Mouse (Mus musculus): ENCODE data around the gene Zcchc7.

Gene Zcchc7

DNA sequence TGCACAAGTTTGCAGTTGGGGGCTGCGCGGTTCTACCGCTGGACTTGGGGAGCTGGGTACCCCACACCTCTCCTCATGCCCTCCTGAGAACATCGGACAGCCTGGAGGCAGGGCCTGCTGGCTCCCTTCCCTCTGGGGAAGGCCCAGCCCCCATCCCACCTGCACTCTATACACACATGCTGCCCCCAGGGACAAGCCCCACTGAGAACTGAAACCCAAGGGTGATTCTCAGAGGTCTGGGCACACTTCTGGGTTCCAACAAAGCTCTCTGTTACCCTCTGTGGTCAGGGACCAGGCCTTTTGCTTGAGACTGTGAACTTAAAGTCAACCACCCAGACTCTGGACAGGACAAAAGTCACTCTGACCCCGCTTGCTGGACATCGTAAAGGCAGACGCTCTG, 214.4 kb downstream of the Zcchc7 start:
- no peak for DNase-seq

DNA sequence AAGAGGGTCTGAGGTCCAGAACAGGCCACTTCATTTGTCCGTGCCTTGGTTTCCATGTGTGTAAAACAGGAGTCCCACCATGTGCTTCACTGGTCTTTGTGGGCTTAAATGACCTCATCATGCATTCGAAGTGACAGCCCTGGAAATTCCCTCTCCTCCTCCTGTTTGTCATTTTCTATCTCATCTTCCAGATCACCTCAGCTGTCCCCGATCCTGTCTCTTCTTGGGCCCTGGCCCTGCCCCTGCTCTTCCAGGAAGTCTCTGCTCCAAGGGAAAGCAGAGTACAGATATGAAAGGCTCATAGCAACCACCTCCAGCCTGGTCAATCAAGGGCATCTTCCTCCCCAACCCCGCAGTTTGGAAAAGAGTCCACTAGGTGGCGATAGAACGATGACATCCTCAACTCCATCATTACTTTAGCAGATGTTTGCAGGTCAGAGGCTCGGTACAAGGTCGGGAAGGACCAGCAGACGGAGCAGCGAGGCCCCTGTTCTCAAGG, 215.0 kb downstream of the Zcchc7 start:
- peak; percentile 72 for DNase-seq

GRCm38 (mm10) chr4:44973450-44973849, 217.8 kb downstream of the Zcchc7 start:
- DNase-seq, result peak; percentile 91

- DNase-seq, result no peak
Measured at GRCm38 (mm10) chr4:44973871-44974270, 218.2 kb downstream of the Zcchc7 start.

GRCm38 (mm10) chr4:44974331-44974730, 218.7 kb downstream of the Zcchc7 start:
- peak; percentile 26 for DNase-seq

DNA sequence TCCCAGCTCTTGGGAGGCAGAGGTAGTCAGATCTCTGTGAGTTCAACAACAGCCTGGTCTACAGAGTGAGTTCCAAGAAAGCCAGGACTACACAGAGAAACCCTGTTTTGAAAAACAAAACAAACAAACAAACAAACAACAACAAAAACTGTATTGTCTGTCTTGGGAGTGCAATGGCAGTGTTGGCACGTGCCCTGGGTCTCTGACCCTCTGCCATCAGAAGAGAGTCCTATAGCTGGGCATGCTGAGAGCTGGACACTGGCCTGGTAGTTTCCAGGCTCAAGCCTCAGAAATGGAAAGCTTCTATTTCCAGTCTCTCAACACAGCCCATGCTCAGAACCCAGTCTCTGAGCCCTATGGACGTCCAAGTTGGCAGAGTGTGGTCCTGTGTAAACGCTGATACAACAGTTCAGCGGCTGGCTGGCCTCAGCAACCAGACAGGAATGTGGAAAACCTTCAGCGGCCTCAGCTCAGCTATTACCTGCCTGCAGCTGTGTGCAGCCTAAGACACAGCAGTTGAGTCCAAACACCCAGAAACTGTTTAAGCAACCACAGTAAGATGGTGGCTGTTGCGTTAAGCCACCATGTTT, 220.4 kb downstream of the Zcchc7 start:
- DNase-seq, result peak; percentile 23

GRCm38 (mm10) chr4:44976921-44977710, 221.4 kb downstream of the Zcchc7 start:
- no peak for DNase-seq

- no peak for DNase-seq
Measured at GRCm38 (mm10) chr4:44978175-44978574, 222.5 kb downstream of the Zcchc7 start.

- DNase-seq, result peak; percentile 66
Measured at GRCm38 (mm10) chr4:44979794-44980338, 224.2 kb downstream of the Zcchc7 start.

DNA sequence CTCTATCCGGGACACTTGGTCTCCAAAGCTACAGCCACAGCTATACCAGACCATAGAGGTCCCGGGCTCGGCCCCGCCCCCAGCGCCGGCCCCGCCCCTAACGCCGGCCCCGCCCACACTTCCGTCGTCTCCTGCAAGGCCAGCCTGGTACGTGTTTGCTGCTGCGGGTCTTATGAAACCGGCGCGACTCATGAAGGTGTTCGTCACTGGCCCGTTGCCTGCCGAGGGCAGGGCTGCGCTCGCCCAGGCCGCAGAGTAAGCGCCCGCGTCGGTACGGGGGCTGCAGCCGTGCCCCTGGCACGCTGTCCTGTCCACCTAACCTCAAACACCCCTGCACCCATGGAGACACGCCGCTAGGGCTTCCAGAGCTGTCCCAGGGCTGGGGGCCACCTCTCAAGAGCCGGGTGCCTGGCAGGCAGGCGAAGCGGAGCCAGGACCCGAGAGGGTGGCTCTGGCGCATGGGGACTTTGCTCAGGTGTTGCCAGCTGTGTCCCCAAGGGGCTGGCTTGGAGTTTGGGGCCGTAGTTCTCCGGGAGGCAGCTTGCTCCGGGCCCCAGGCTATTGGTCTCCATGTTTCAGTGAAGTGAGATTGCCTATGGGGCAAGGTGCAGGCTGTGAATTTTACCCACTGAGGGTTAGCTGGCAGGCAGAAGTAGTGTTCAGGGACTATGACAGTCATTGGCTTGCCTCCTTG, 225.8 kb downstream of the Zcchc7 start, which contains the start of gene Grhpr:
Gene Grhpr, plus strand, starts transcription at position 116 of the 694 bp plus-strand sequence.
- DNase-seq, result peak; percentile 87

All from kidney, adult 18-20 months (tissue).